Mouse (Mus musculus) urinary bladder, postnatal 36 days (tissue): ENCODE measurements at regions not wholly inside any gene's neighbourhood (a gene's known extent, or its start where the extent isn't known, plus 50 kb on each side); places are given as distances from the start of the nearest gene placed in this dataset.

Experiments
- DNase-seq, 2 experiments: peaks; one replicate each; pipeline ENCODE4 v3.0.0; 2022; ENCODE audit warnings: low spot score in 2 of 2, mixed read lengths in 1 of 2

GRCm38 (mm10) chr1:179906115-179906514, 54.2 kb upstream of the Cdc42bpa start:
- DNase-seq: no peak

- DNase-seq: no peak
These were observed 67.6 kb upstream of the Cdc42bpa start for GRCm38 (mm10) chr1:179892711-179893110.

GRCm38 (mm10) chr1:179887921-179888320, 72.4 kb upstream of the Cdc42bpa start:
- DNase-seq: no peak

GRCm38 (mm10) chr1:179881222-179881621, 77.7 kb upstream of the Ahctf1 start:
- DNase-seq: no peak

GRCm38 (mm10) chr1:179877893-179878292, 74.4 kb upstream of the Ahctf1 start:
- no peak for DNase-seq

- no peak for DNase-seq
These were observed 70.5 kb upstream of the Ahctf1 start for GRCm38 (mm10) chr1:179873772-179874555.

- DNase-seq: no peak
These were observed 68.5 kb upstream of the Ahctf1 start for GRCm38 (mm10) chr1:179871961-179872360.

- no peak for DNase-seq
These were observed 65.2 kb upstream of the Ahctf1 start for GRCm38 (mm10) chr1:179868656-179869055.

- no peak for DNase-seq
These were observed 64.0 kb upstream of the Ahctf1 start for GRCm38 (mm10) chr1:179867493-179867892.

GRCm38 (mm10) chr1:179866056-179866772, 62.7 kb upstream of the Ahctf1 start:
- peak in 1 of 2 experiments; percentile 35 for DNase-seq

- no peak for DNase-seq
These were observed 62.1 kb upstream of the Ahctf1 start for GRCm38 (mm10) chr1:179865561-179865960.

GRCm38 (mm10) chr1:179864537-179865226, 61.2 kb upstream of the Ahctf1 start:
- no peak for DNase-seq

GRCm38 (mm10) chr1:179863420-179863819, 59.9 kb upstream of the Ahctf1 start:
- DNase-seq: no peak

GRCm38 (mm10) chr1:179862941-179863340, 59.5 kb upstream of the Ahctf1 start:
- no peak for DNase-seq

GRCm38 (mm10) chr1:179861776-179862175, 58.3 kb upstream of the Ahctf1 start:
- DNase-seq: no peak

GRCm38 (mm10) chr1:179859552-179859902, 56.0 kb upstream of the Ahctf1 start:
- DNase-seq: no peak

- no peak for DNase-seq
These were observed 55.5 kb upstream of the Ahctf1 start for GRCm38 (mm10) chr1:179858780-179859551.

GRCm38 (mm10) chr1:179854288-179854965, 50.9 kb upstream of the Ahctf1 start:
- no peak for DNase-seq
